Mouse (Mus musculus) heart, adult 8-10 months (tissue): Measurements from ENCODE around the gene Wdr77. TPM values are rescaled to one million over a fixed set of nuclear protein-coding genes. Genes with fewer than 3 reads are reported as not detected.
"Not testable (repeated sequence)": the region's sequence is repeated elsewhere in the genome, so short reads cannot be mapped to it uniquely, and the experiment has no call there.

Experiments
- DNase-seq: peaks from one replicate; pipeline ENCODE4 v3.0.0; 2022; ENCODE audit warnings: low spot score
- total RNA-seq, 4 experiments: library from RNA; stranded (reverse); gene quantifications; 2 replicates each; pipeline ENCODE4 v1.2.4; 2022

Gene Wdr77
- total RNA-seq, 4 experiments from 2014 or later = 40.6 to 49.7 (median 45.1) TPM

DNA sequence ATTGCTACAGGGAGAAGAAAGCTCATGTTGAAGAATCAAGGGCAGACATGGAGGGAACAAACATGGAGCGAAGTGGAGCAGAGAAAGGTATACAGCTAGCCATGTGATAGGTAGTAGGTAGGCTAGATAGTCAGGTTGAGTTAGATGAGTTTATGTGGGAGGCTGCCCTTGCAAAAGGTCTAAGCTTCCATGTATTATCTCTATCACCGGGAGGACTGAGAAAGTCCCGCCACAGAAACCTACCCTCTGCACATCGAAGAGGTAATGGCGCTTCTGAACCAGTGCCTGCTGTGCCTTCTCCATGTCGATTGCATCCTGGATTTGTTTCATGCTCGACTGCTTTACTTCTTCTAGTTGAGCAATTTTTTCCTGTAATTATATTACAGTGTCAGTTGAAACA is 7.8 kb upstream of the Wdr77 start:
- DNase-seq = no peak

DNA sequence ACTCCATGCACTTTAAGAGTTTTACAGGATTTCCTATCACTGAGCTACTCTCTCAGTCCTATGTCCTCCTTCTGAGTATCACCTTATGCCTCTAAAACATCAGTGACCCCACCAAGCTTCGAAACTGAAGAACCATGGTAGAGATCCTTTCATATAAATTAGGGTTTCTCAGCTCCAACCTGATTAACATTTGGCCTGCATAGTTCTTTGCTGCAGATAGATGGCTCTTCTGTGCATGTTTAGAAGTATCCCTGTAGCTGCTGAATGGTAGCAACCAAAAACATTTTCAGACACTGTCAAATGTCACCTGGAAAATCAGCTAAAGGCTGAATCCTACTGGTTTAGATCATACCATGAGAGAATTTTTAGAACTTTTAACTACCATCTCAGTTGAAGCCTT is 1.9 kb upstream of the Wdr77 start:
- no peak for DNase-seq

DNA sequence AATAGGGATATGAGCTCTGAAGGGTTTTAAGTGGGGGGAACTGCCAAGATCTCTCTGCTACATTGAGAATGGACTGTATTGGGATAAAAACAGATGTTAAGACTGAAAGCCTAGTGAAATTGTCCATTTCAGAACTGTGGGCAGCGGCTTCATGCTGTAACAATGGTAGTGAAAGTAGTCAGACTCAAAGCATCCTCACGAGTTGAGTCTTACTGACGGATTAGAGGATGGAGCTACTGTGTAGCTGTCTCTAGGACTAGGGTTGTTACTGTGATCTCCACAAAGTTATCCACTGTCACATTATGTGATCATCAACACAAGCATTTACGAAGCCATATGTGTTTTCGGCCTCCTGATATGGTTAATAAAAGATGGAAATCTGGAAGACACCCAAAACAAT is 965 bp upstream of the Wdr77 start:
- DNase-seq = no peak

DNA sequence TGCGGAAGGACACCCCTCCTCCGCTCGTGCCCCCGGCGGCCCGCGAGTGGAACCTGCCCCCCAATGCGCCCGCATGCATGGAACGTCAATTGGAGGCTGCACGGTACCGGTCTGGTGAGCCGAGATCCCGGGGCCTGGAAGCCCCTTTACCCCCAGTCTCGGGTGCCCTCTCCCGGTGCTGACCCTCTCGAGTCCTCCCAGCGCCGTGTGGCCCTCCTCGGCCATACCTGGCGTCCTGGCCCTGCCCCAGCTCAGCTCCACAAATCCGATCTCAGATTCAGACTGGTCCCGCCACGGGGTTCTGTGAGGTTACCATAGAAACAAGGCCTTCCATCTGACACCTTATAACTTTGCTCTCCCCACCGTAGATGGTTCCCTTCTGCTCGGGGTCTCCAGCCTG is 416 bp downstream of the Wdr77 start:
- DNase-seq = no peak

DNA sequence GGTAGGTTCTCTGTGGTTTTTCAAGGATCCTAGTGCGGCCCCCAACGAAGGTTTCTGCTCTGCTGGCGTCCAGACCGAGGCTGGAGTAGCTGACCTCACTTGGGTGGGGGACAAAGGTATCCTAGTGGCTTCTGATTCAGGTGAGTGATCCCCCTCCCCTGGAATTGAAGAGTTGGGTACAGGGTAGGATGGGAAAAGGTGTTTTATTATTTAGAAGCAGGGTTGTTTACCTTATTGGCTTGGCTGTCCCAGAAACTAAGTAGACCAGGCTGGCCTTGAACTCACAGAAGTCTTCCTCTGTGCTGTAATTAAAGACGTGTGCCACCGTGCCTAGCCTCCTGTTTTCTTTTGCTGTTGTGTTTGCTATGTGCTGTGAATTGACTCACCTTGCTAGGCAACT is 830 bp downstream of the Wdr77 start, which contains the start of gene Atp5f1:
Atp5f1 (minus strand) TSS at position 101 of the 400 bp plus-strand sequence.
- DNase-seq = peak; percentile 4

DNA sequence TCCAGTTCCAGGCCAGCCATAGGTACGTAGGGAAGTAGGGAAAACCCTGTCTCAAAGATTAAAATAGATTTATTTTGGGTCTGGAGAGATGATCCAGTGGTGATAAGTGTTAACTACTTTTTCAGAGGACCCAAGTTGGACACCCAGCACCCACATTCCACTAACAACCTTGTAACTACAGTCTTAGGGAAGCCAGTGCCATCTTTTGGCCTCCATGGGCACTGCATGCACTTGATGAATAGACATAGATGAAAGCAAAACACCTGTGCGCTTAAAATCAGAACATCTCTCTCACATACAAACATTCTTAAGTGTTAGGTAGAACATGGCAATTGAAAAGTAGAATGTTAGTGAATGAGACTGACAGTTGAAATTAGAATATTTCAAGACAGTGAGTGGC is 1.5 kb downstream of the Wdr77 start:
- no peak for DNase-seq

DNA sequence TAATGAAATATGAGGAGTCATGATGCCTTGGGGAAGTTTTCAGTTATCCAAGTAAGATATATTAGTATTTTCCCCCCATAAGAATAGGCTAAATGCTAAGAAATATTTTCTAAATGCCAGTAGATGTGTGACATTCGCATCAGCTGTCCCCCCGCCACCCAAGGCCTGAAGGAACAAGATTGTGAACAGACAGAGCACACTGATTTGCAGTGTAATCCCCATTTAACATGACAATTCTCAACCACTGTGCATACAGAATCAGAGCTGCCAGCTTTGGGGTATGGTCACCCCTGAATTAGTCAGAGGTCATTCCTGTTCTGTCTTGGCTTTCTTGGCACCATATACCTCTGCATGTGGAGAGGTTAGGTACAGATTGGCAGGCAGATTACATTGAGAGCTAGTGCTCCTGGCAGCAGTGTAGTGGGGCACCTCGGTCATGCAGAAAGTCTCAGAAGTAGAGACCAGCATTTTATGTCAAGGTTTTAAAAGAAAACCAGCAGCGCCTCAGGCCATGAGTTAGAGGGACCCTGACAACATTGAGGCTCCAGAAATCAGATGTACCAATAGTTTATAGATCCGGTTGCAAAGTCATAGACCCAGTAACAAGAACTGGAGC is 12.8 kb downstream of the Wdr77 start:
- no peak for DNase-seq

DNA sequence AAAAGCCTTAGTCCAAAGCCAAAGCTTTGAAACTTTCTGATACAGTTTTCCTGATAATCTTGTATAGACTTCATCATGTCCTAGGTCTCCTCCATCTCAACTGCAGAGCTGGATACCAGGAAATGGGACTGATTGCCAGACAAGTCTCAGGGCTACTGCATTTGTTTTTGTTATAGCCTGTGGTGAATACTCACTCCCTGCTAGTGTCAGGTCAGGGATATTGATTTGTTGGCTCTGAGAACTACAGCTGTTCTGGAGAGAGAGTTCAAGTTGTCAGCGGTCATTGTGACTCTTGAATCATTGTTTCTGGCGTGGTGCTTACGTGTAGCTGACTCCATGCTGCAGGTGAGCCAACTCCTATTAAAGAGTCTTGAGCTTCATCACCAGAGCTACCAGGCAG is 14.2 kb downstream of the Wdr77 start, which contains the start of gene Ovgp1:
Ovgp1 (plus strand) TSS at position 301 of the 400 bp plus-strand sequence.
- no peak for DNase-seq

DNA sequence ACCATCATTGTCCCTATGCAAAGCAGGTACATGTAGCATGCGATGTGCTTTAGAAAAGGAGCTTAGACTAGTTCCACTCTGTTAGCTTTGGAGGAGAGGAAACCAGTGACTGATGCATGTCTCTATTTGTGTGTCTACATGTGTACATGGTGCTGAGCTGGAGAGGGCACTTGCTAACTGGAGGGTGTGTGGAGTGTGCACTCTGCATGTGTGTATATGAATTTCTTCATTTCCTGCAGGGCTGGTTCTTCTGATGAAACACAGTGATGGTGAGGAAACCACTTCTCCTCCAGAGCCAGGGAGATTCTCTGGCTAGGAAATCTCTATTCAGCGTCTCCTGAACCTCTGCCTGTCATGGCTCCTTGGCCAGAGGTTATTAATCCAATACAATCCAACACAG is 15.0 kb downstream of the Wdr77 start:
- no peak for DNase-seq

DNA sequence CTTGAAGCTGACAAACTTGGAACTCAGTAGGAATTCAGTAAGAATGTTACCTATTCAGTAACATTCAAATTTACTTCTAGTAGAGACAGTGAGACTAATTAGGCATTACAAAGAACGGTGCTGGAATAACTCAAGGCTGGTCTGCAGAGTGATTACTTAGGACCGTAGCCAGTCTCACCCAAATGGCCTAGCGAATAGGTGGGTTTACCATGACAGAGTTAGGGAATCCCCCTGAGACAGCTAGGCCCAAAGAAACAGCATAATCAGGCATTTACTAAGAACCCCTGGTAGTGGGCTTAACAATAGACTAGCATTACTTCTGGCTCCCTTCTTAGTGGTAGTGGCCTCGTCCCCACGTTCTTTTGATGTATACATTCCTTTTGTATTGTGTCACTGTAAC is 30.4 kb downstream of the Wdr77 start:
- not testable (repeated sequence) for DNase-seq

DNA sequence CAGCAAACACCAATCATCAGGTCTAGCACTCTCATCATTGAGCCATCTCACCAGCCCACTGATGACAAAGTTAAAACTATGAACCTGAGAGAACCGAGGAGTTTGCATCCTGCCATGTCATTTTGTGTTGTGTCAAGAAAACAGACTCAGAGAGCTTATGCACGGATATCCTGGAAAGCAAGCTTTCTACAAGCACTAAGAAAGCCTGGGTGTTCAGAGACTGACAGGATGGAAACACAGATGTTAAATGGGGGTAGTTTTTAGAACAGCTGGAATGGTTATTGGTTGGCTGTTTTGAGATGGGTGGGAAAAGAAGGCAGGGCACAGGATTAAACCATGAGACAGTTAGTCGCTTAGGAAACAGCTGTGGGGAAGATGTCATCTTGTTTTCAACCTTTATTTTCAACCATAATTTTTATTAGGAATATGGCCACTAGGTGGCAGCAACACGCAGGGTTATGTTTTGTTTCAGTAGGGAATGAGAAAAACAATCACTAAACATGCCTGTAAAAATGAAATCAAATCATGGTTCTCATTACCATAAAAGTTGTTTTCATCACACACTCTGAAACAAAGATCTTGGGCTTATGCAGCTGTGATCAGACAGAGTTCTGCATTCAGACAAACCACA is 32.6 kb downstream of the Wdr77 start:
- DNase-seq = peak; percentile 35

DNA sequence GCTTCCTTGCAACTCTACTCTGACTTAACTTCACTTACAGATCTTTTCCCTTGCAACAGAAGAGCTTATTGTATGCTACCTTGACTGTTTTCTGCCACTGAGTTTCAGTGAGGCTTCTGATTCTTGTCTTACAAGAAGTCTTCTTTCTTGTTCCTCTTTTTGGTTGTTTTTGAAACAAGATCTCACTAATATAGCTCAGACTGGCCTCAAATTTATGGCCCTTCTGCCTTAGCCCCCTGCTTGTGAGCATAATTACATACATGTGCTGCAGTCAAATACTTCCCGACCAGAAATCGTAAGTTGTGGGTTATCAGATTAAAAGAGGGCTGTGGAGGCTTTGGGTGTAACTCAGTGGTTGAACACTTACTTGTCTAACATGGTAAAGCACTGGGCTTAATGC is 35.6 kb downstream of the Wdr77 start:
- DNase-seq = no peak

DNA sequence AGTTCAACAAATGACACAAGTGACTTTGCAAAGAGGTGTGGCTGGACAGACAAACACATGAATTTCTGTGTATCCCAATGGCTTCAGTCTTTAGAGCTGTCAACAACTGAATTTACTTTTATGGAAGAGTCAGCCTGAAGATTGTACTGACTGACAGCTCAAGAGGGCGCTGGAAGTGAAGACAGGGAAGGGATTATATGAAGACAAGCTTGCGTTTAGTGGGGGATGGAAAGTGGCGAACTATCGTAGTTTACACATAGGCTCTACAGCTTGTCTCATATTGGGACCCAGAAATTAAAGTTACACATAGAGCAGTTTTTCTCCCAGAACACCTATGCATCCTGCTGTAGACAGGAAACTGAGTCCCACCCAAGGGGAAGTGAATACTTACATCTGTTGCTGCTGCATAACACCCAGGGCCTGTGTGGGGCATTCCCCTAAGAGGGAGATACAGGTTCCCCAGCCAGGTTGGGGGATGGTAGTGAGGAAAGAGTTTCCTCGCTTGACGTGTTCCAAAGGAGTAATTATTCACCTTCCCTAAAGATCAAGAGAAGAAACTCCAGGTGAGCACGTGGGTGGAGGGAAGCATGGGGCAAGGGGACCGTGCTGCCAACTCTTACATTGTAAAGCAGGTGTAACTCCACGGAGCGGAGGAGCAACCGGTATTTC is 41.7 kb downstream of the Wdr77 start:
- no peak for DNase-seq

DNA sequence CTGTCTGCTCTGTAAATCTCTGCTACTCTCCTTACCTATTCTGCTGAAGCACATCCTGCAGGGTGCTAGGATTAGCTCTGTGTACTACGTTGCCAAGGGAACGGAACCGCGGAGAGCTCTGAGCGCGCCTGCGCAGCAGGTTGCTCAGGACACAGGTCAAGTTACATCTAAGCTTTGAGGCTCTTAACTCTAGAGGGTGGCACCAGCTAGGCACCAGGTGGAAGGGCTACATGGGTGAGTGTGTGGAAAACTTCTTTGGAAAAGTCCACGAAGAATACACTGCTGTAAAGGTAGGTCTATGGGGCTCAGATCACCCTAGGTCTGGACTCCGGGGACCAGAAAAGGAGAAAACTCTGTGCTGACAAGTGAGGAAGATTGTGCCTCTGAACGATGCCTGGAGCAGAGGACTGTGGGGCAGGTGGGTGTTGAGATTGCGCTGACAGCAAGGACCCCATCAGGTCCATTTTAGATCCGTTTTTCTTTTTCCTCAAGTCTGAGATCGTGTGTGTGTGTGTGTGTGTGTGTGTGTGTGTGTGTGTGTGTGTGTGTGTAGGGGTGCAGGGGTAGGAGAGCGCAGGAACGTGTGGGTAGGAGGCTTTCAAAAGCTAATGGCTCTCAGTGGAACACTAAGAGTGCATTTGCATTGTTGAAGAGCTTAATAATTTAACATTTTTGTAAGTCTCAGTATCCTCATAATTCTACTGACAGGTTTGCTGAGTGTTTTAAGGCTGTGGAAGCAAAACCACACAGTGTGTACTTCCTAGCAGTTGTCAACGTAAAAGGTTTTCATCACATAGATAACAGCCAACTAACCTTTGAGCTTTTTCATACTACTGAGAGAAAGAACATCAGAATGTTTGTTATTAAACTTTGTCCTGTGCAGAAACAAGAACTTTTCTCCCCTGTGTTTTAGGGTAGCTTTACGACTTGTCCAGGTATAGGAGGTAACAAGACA is 42.5 kb downstream of the Wdr77 start:
- no peak for DNase-seq

DNA sequence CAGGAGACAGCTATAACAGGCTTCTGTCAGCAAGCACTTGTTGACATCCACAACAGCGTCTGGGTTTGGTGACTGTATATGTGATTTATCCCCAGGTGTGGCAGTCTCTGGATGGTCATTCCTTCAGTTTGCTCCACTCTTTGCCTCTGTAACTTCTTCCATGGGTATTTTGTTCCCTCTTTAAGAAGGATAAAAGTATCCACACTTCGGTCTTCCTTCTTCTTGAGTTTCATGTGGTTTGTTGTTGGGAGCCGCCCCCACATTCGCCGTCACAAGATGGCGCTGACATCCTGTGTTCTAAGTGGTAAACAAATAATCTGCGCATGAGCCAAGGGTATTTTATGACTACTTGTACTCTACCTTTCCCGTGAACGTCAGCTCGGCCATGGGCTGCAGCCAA is 44.2 kb downstream of the Wdr77 start:
- not testable (repeated sequence) for DNase-seq

DNA sequence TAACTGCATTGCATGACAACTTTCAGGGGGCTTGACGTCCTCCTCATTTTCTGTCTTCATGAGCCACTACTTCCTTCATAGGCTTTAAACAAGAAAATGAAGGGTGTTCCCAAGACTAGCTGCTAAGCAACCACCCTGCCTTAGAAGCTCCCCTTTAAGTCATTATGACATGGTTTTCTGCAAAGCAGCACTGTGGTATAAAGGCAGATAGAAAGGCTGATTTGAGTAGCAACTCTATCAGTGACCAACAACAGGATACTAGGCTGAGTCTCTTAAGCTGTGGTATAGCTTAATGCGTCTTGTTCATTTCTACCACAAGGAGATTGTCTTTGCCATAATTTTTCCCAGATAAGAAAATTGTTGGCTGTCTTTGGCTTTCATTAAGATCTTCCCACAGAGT is 55.4 kb downstream of the Wdr77 start, which contains the start of gene Pifo:
Pifo (minus strand) TSS at position 101 of the 400 bp plus-strand sequence.
- DNase-seq = no peak

Other genes starting within 250 kb of the Wdr77 start
- 100 to 1,000 TPM in 2 of 4 experiments, 10 to 100 TPM in 2; 86.5 to 102 (median 97.8) TPM for gene Rap1a, start 158.0 kb upstream of the Wdr77 start, total RNA-seq
- under 1 TPM in 3 of 4 experiments, not detected in 1; 0.25 to 0.44 (median 0.32) TPM for gene Adora3, start 88.5 kb upstream of the Wdr77 start, total RNA-seq
- under 1 TPM in 3 of 4 experiments, not detected in 1; 0.27 to 0.62 (median 0.41) TPM for gene Tmigd3, start 88.5 kb upstream of the Wdr77 start, total RNA-seq
- gene I830077J02Rik, start 26.7 kb upstream of the Wdr77 start, total RNA-seq = 1 to 10 TPM in 1 of 4 experiments, under 1 TPM in 3; 0.28 to 1.3 (median 0.42) TPM
- gene Atp5f1, start 730 bp downstream of the Wdr77 start, total RNA-seq = 1,000 to 10,000 TPM; 1,049 to 1,242 (median 1,155) TPM
- gene Ovgp1, start 14.3 kb downstream of the Wdr77 start, total RNA-seq = under 1 TPM; 0.22 to 0.69 (median 0.53) TPM
- not detected for gene Pifo, start 55.3 kb downstream of the Wdr77 start, total RNA-seq
- gene Chil5, start 73.4 kb downstream of the Wdr77 start, total RNA-seq = under 1 TPM in 2 of 4 experiments, not detected in 2; 0.29 to 0.38 TPM
- gene Chia1, start 153.9 kb downstream of the Wdr77 start, total RNA-seq = not detected
- 10 to 100 TPM in 1 of 4 experiments, under 1 TPM in 1, not detected in 2; 0.34 to 91.4 TPM for gene Chil3, start 208.2 kb downstream of the Wdr77 start, total RNA-seq